Mouse (Mus musculus): ENCODE results near the gene Rapgef3. TPM values are rescaled to one million over a fixed set of nuclear protein-coding genes. Genes with fewer than 3 reads are reported as not detected.

Rapgef3 gene
- polyA plus RNA-seq, 1 experiment from 2014 or later: 9.3 TPM

- H3K36me3 ChIP-seq: peaks cover 65% of the 10 kb centered on the region
- H3K4me3 ChIP-seq: no peak overlapping the region
- H3K4me2 ChIP-seq: no peak overlapping the region
- no peak overlapping the region for H3K27ac ChIP-seq
- peaks cover 18% of the 10 kb centered on the region for H3K4me1 ChIP-seq
- H3K9me3 ChIP-seq: no peaks in the 10 kb centered on the region
- 86% methylated on average over 14 of the region's 14 CpGs for WGBS
- no peak overlapping the region for H3K9ac ChIP-seq
- H3K27me3 ChIP-seq: no peaks in the 10 kb centered on the region
- no peak for ATAC-seq (ENCODE audit: insufficient number of reproducible peaks, insufficient read depth, low FRiP score, low TSS enrichment, low read depth)
These were observed 40.8 kb upstream of the Rapgef3 start for GRCm38 (mm10) chr15:97808532-97808931.

- Histone ChIP-seq H3K4me3 (no peak overlapping the region), H3K4me1 (peaks cover 12% of the 10 kb centered on the region), H3K9me3 (no peaks in the 10 kb centered on the region), H3K36me3 (peaks cover 65% of the 10 kb centered on the region), H3K27me3 (no peaks in the 10 kb centered on the region), H3K4me2 (no peak overlapping the region), H3K9ac (no peak overlapping the region), H3K27ac (no peak overlapping the region)
- no peak for ATAC-seq (ENCODE audit: insufficient number of reproducible peaks, insufficient read depth, low FRiP score, low TSS enrichment, low read depth)
- WGBS: 77% methylated on average over 12 of the region's 12 CpGs
These were observed 40.1 kb upstream of the Rapgef3 start for GRCm38 (mm10) chr15:97807867-97808266.

- no peak for ATAC-seq (ENCODE audit: insufficient number of reproducible peaks, insufficient read depth, low FRiP score, low TSS enrichment, low read depth)
- Histone ChIP-seq H3K36me3 (peaks cover 78% of the 10 kb centered on the region), H3K4me3 (peak overlapping the region; percentile 12; the same call in 1 of the 2 replicates), H3K27me3 (no peaks in the 10 kb centered on the region), H3K9ac (peak overlapping the region; percentile 40), H3K9me3 (no peaks in the 10 kb centered on the region), H3K27ac (no peak overlapping the region; the same call in 1 of the 2 replicates), H3K4me2 (peak overlapping the region; percentile 36), H3K4me1 (peaks cover 6% of the 10 kb centered on the region)
- 22% methylated on average over 13 of the region's 13 CpGs for WGBS
These were observed 34.8 kb upstream of the Rapgef3 start for GRCm38 (mm10) chr15:97802575-97802974.

GRCm38 (mm10) chr15:97801811-97802210, 34.0 kb upstream of the Rapgef3 start:
- ATAC-seq (ENCODE audit: insufficient number of reproducible peaks, insufficient read depth, low FRiP score, low TSS enrichment, low read depth): no peak

GRCm38 (mm10) chr15:97800853-97801252, 33.1 kb upstream of the Rapgef3 start:
- ATAC-seq (ENCODE audit: insufficient number of reproducible peaks, insufficient read depth, low FRiP score, low TSS enrichment, low read depth): no peak
- Histone ChIP-seq H3K4me3 (no peak overlapping the region), H3K27ac (no peak overlapping the region), H3K27me3 (no peaks in the 10 kb centered on the region), H3K4me1 (peaks cover 6% of the 10 kb centered on the region), H3K36me3 (peaks cover 79% of the 10 kb centered on the region), H3K4me2 (no peak overlapping the region), H3K9ac (no peak overlapping the region), H3K9me3 (no peaks in the 10 kb centered on the region)
- 84% methylated on average over 13 of the region's 13 CpGs for WGBS

More at GRCm38 (mm10) chr15:97801811-97802210, 34.0 kb upstream of the Rapgef3 start:
- no peaks in the 10 kb centered on the region for H3K9me3 ChIP-seq
- no peaks in the 10 kb centered on the region for H3K27me3 ChIP-seq
- peaks cover 6% of the 10 kb centered on the region for H3K4me1 ChIP-seq
- no peak overlapping the region for H3K4me3 ChIP-seq
- H3K9ac ChIP-seq: peak overlapping the region; percentile 40; the same call in 1 of the 2 replicates
- WGBS: 79% methylated on average over 7 of the region's 7 CpGs
- H3K36me3 ChIP-seq: peaks cover 78% of the 10 kb centered on the region
- no peak overlapping the region for H3K27ac ChIP-seq
- H3K4me2 ChIP-seq: no peak overlapping the region

- Histone ChIP-seq H3K9me3 (no peaks in the 10 kb centered on the region), H3K27me3 (no peaks in the 10 kb centered on the region), H3K9ac (no peak overlapping the region), H3K4me3 (no peak overlapping the region), H3K4me2 (no peak overlapping the region), H3K27ac (no peak overlapping the region), H3K4me1 (peaks cover 6% of the 10 kb centered on the region), H3K36me3 (peaks cover 86% of the 10 kb centered on the region)
- no peak for ATAC-seq (ENCODE audit: insufficient number of reproducible peaks, insufficient read depth, low FRiP score, low TSS enrichment, low read depth)
- WGBS: 88% methylated on average over 11 of the region's 11 CpGs
These were observed 31.7 kb upstream of the Rapgef3 start for GRCm38 (mm10) chr15:97799446-97799845.

- Histone ChIP-seq H3K4me3 (no peak overlapping the region), H3K9me3 (no peaks in the 10 kb centered on the region), H3K9ac (no peak overlapping the region), H3K36me3 (peaks cover 96% of the 10 kb centered on the region), H3K27ac (no peak overlapping the region), H3K4me1 (peaks cover 6% of the 10 kb centered on the region), H3K27me3 (no peaks in the 10 kb centered on the region), H3K4me2 (no peak overlapping the region)
- no peak for ATAC-seq (ENCODE audit: insufficient number of reproducible peaks, insufficient read depth, low FRiP score, low TSS enrichment, low read depth)
- 84% methylated on average over 17 of the region's 17 CpGs for WGBS
These were observed 30.4 kb upstream of the Rapgef3 start for GRCm38 (mm10) chr15:97798134-97798533.

GRCm38 (mm10) chr15:97796674-97797310, 29.0 kb upstream of the Rapgef3 start:
- no peak for ATAC-seq (ENCODE audit: insufficient number of reproducible peaks, insufficient read depth, low FRiP score, low TSS enrichment, low read depth)
- Histone ChIP-seq H3K27ac (no peak overlapping the region), H3K4me1 (no peaks in the 10 kb centered on the region), H3K9ac (no peak overlapping the region), H3K4me3 (no peak overlapping the region), H3K9me3 (no peaks in the 10 kb centered on the region), H3K36me3 (peaks cover 98% of the 10 kb centered on the region), H3K27me3 (no peaks in the 10 kb centered on the region), H3K4me2 (no peak overlapping the region)
- 95% methylated on average over 17 of the region's 17 CpGs for WGBS

- Histone ChIP-seq H3K9me3 (no peaks in the 10 kb centered on the region), H3K9ac (no peak overlapping the region), H3K27me3 (no peaks in the 10 kb centered on the region), H3K27ac (no peak overlapping the region), H3K4me1 (no peaks in the 10 kb centered on the region), H3K36me3 (peaks cover 99% of the 10 kb centered on the region), H3K4me2 (no peak overlapping the region), H3K4me3 (no peak overlapping the region)
- 93% methylated on average over 10 of the region's 10 CpGs for WGBS
- ATAC-seq (ENCODE audit: insufficient number of reproducible peaks, insufficient read depth, low FRiP score, low TSS enrichment, low read depth): no peak
These were observed 27.9 kb upstream of the Rapgef3 start for GRCm38 (mm10) chr15:97795559-97796235.

GRCm38 (mm10) chr15:97794268-97794667, 26.5 kb upstream of the Rapgef3 start:
- no peaks in the 10 kb centered on the region for H3K9me3 ChIP-seq
- no peaks in the 10 kb centered on the region for H3K27me3 ChIP-seq
- H3K9ac ChIP-seq: no peak overlapping the region
- no peak for ATAC-seq (ENCODE audit: insufficient number of reproducible peaks, insufficient read depth, low FRiP score, low TSS enrichment, low read depth)
- no peaks in the 10 kb centered on the region for H3K4me1 ChIP-seq
- no peak overlapping the region for H3K4me2 ChIP-seq
- H3K27ac ChIP-seq: no peak overlapping the region
- H3K4me3 ChIP-seq: no peak overlapping the region
- 74% methylated on average over 5 of the region's 5 CpGs for WGBS
- H3K36me3 ChIP-seq: peaks cover 94% of the 10 kb centered on the region

GRCm38 (mm10) chr15:97793386-97794153, 25.8 kb upstream of the Rapgef3 start:
- H3K27ac ChIP-seq: no peak overlapping the region
- H3K4me1 ChIP-seq: peaks cover 3% of the 10 kb centered on the region
- no peaks in the 10 kb centered on the region for H3K27me3 ChIP-seq
- no peak overlapping the region for H3K4me2 ChIP-seq
- no peak overlapping the region for H3K4me3 ChIP-seq
- no peak overlapping the region for H3K9ac ChIP-seq
- 90% methylated on average over 18 of the region's 18 CpGs for WGBS
- ATAC-seq (ENCODE audit: insufficient number of reproducible peaks, insufficient read depth, low FRiP score, low TSS enrichment, low read depth): no peak
- H3K9me3 ChIP-seq: no peaks in the 10 kb centered on the region
- H3K36me3 ChIP-seq: peaks cover 87% of the 10 kb centered on the region

All from embryonic facial prominence, embryonic 13.5 days (tissue).